Mouse (Mus musculus) small intestine, adult 2 months (tissue): ENCODE results near the gene Cd164. TPM values are rescaled to one million over a fixed set of nuclear protein-coding genes. Genes with fewer than 3 reads are reported as not detected.

Source experiments
- H3K27ac ChIP-seq: fragments of 200-500 bp; 2 replicates; pipeline ENCODE4 v1.5.1; 2012; ENCODE audit warnings: low read depth, low read length, control low read depth, inconsistent platforms; ENCODE audit not compliant: insufficient read depth
- H3K27me3 ChIP-seq: fragments of 200-500 bp; 2 replicates; pipeline ENCODE4 v1.6.1; 2012; ENCODE audit warnings: mild to moderate bottlenecking, moderate library complexity, low read length, inconsistent platforms; ENCODE audit not compliant: control insufficient read depth, insufficient read depth
- H3K36me3 ChIP-seq: fragments of 200-500 bp; 2 replicates; pipeline ENCODE4 v1.6.1; 2012; ENCODE audit warnings: mild to moderate bottlenecking, low read length, control low read depth, inconsistent platforms; ENCODE audit not compliant: control insufficient read depth, insufficient read depth
- H3K4me1 ChIP-seq: fragments of 200-500 bp; 2 replicates; pipeline ENCODE4 v1.6.1; 2012; ENCODE audit warnings: low read length, inconsistent platforms, mixed read lengths; ENCODE audit not compliant: control insufficient read depth, insufficient read depth, insufficient read length
- H3K4me3 ChIP-seq: fragments of 200-500 bp; 2 replicates; pipeline ENCODE4 v1.5.1; 2012; ENCODE audit warnings: low read depth, mild to moderate bottlenecking, control low read depth, inconsistent platforms, low read length, moderate library complexity
- CTCF ChIP-seq: fragments of 200-500 bp; IDR thresholded peaks from 2 replicates; pipeline ENCODE4 v1.5.1; 2012; ENCODE audit warnings: low read depth, mild to moderate bottlenecking, control low read depth, inconsistent platforms, low read length, moderate library complexity, mixed read lengths; ENCODE audit not compliant: insufficient replicate concordance, insufficient read length; ENCODE audit errors: extremely low read depth
- POLR2A ChIP-seq: fragments of 200-500 bp; IDR thresholded peaks from 2 replicates; pipeline ENCODE4 v1.6.1; 2012; ENCODE audit warnings: low read depth, mild to moderate bottlenecking, control low read depth, inconsistent platforms, low read length, moderate library complexity
- WGBS: fragments of 180-500 bp; shearing (Covaris S2); methylation state at CpG from one replicate; pipeline ENCODE4 v1.1.7; 2018; 5-methylcytosine and 5-hydroxymethylcytosine counted together
- polyA plus RNA-seq: library from polyadenylated mRNA; depleted of rRNA; stranded (reverse); fragments of >200 nt; gene quantifications from 2 replicates; pipeline ENCODE4 v1.2.3, GENCODE M21; 2012

Cd164 gene
- polyA plus RNA-seq, 1 experiment, result 81.6 TPM

GRCm38 (mm10) chr10:41485778-41486177 lies 33.4 kb upstream of the Cd164 start:
- Histone ChIP-seq H3K36me3 (peaks cover 66% of the 10 kb centered on the region), H3K27ac (no peak overlapping the region), H3K4me3 (no peak overlapping the region), H3K4me1 (peaks cover 17% of the 10 kb centered on the region), H3K27me3 (no peaks in the 10 kb centered on the region)
- WGBS, result 91% methylated on average over 16 of the region's 16 CpGs
- no peak for TF ChIP-seq CTCF
- no peak for TF ChIP-seq POLR2A

GRCm38 (mm10) chr10:41486506-41487170 lies 32.6 kb upstream of the Cd164 start:
- H3K36me3 ChIP-seq, result peaks cover 58% of the 10 kb centered on the region

GRCm38 (mm10) chr10:41488877-41489276 lies 30.3 kb upstream of the Cd164 start:
- Histone ChIP-seq H3K36me3 (peaks cover 36% of the 10 kb centered on the region), H3K4me1 (peaks cover 19% of the 10 kb centered on the region), H3K27ac (peak overlapping the region; percentile 87), H3K4me3 (peak overlapping the region; percentile 85), H3K27me3 (no peaks in the 10 kb centered on the region)
- WGBS, result 12% methylated on average over 7 of the region's 7 CpGs
- TF ChIP-seq CTCF (no peak), POLR2A (no peak)

More at GRCm38 (mm10) chr10:41486506-41487170, 32.6 kb upstream of the Cd164 start:
- no peak overlapping the region for H3K27ac ChIP-seq
- H3K27me3 ChIP-seq, result no peaks in the 10 kb centered on the region
- peaks cover 19% of the 10 kb centered on the region for H3K4me1 ChIP-seq
- TF ChIP-seq CTCF (no peak), POLR2A (no peak)
- whole genome bisulfite sequencing, result 85% methylated on average over 14 of the region's 14 CpGs
- H3K4me3 ChIP-seq, result no peak overlapping the region

- Histone ChIP-seq H3K36me3 (peaks cover 32% of the 10 kb centered on the region), H3K27ac (peak overlapping the region; percentile 87), H3K27me3 (no peaks in the 10 kb centered on the region), H3K4me1 (peaks cover 19% of the 10 kb centered on the region), H3K4me3 (peak overlapping the region; percentile 85)
- WGBS, result 6% methylated on average over 8 of the region's 8 CpGs
- TF ChIP-seq POLR2A (0 out of 2 replicates have a peak, but pooled peaks have one; percentile 18), CTCF (peak; percentile 36; the same call in 1 of the 2 replicates)
Observed at GRCm38 (mm10) chr10:41489294-41489693, 29.9 kb upstream of the Cd164 start.

- Histone ChIP-seq H3K27ac (peak within 1 kb of the TSS; percentile 87), H3K4me3 (peak within 1 kb of the TSS; percentile 85), H3K4me1 (peaks cover 19% of the 10 kb centered on the region), H3K27me3 (no peaks in the 10 kb centered on the region), H3K36me3 (peaks cover 27% of the 10 kb centered on the region)
- under 1% methylated on average over 50 of the region's 50 CpGs for WGBS
- TF ChIP-seq CTCF, result no peak
- TF ChIP-seq POLR2A, result peak; percentile 92
Observed at GRCm38 (mm10) chr10:41489708-41490517, 29.3 kb upstream of the Cd164 start, which contains the start of the genes Smpd2 and Ppil6. TSS of gene Smpd2 (minus strand) at chr10:41490369. TSS of gene Ppil6 (plus strand) at chr10:41490439.

GRCm38 (mm10) chr10:41490518-41490873 lies 28.7 kb upstream of the Cd164 start:
- H3K27me3 ChIP-seq, result no peaks in the 10 kb centered on the region
- under 1% methylated on average over 29 of the region's 29 CpGs for WGBS
- peaks cover 19% of the 10 kb centered on the region for H3K4me1 ChIP-seq
- H3K4me3 ChIP-seq, result peak overlapping the region; percentile 85
- H3K36me3 ChIP-seq, result peaks cover 25% of the 10 kb centered on the region
- TF ChIP-seq POLR2A (no peak), CTCF (no peak)
- no peak overlapping the region for H3K27ac ChIP-seq

GRCm38 (mm10) chr10:41491111-41491510 lies 28.1 kb upstream of the Cd164 start:
- no peak for TF ChIP-seq POLR2A
- no peak for TF ChIP-seq CTCF
- H3K27me3 ChIP-seq, result no peaks in the 10 kb centered on the region
- H3K36me3 ChIP-seq, result peaks cover 19% of the 10 kb centered on the region
- peaks cover 19% of the 10 kb centered on the region for H3K4me1 ChIP-seq
- 10% methylated on average over 4 of the region's 4 CpGs for WGBS
- H3K4me3 ChIP-seq, result no peak overlapping the region
- no peak overlapping the region for H3K27ac ChIP-seq
